Mouse (Mus musculus) lung, adult 10 weeks (tissue): ENCODE measurements around the gene Fbxl20. TPM values are rescaled to one million over a fixed set of nuclear protein-coding genes. Genes with fewer than 3 reads are reported as not detected.

Experiments used
- polyA plus RNA-seq: library from polyadenylated mRNA; stranded (reverse); fragments of 350-450 nt; fragmentation: Illumina TruSeq; extraction: RNeasy Lipid Tissue Mini Kit (QIAGEN cat#74804); gene quantifications from one replicate; pipeline ENCODE4 v1.2.3, GENCODE M21; 2014; ENCODE audit warnings: low read depth, low replicate concordance; ENCODE audit not compliant: insufficient read depth

Gene Fbxl20
- 6.6 TPM for polyA plus RNA-seq

DNA sequence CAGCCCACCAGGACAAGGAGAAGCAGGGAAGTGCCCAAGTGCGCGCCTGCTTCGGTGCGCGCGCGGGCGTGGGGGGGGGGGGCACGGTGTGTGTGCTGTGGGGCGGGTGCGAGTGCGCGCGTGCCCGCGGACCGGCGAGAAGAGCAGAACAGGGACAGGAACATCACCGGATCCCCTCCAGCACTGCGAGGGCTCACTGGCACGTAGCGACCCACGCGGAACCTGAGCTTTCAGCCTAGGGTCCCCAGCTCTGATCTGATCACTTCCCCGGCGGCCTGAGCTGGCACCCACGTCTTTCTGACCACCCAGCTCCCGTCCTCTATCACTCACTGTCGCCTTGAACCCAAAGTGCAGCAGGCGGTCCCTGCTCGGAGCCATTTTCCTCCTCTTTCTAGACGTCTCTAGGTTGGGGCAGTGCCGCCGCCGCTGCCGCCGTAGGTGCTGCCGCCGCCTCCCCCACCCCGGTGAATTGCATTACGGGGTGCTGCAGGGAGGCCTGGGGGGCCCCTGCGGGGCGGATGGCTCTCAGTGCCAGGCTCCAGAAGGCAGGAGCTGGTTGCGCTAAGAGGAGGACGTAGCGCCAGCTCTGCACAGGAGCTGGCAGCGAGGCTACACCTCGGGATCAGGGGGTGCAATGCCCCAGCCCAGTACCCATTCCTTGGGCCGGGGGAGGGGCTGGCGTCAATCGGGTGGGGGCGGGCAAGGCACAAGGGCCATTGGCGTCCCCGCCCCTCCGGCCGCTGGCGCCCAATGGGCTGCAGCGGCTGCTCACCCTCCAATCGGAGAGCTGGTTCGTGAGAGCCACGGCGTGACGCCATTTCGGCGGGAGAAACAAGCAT, at the start of gene Fbxl20:
Fbxl20 (minus strand) TSS at position 618 of the 839 bp plus-strand sequence.

GRCm38 (mm10) chr11:98192901-98193805, 43.0 kb upstream of the Fbxl20 start, which contains the start of gene Med1:
Gene Med1, minus strand, starts transcription at chr11:98193293.

DNA sequence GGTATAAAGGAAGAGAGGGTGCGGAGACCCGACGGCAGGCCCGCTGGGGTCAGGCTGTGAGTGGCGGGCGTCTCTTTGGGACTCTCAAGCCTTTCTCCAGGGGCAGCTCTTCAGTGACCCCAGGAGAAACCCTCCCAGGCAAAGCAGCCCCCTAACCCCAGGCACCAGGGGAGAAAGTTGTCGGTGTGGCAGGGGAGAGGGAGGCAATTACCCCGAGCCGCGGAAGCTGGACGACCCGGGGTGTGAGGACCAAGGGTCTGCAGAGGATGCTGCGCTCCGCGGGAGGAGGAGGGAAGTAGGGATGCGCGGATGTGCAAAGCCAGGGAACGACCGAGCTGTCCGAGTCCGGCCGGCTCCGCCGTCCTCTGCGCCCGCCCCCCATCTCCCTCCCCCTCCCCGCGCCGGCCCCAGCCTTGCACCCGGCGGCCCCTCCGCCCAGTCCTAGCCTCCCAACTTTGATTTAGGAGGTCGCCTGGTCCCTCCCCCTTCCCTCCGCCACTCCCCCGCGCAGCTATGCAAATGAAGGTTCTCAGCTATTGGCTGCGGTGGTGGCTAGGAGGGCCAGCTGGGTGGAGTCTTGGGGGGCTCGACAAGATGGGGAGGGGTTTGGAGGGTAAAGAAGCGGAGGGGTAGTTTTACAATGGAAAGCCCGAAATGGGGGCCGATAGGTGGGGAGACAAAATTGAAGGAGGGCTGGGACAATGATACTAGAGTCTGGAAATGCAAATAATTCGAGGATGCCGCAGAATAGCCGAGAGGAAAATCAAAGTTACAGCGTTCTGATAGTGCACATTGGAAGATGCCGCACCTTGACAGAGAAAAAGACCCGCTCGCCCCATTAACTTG, 97.0 kb downstream of the Fbxl20 start, which contains the start of gene Stac2:
Stac2 (minus strand) TSS at position 474 of the 846 bp plus-strand sequence.

Other genes starting within 250 kb of the Fbxl20 start
- gene Plxdc1, start 164.0 kb downstream of the Fbxl20 start, polyA plus RNA-seq, result 5.2 TPM
- gene Arl5c, start 154.2 kb downstream of the Fbxl20 start, polyA plus RNA-seq, result 7.8 TPM
- gene Cacnb1, start 127.4 kb downstream of the Fbxl20 start, polyA plus RNA-seq, result 4.4 TPM
- 2,146 TPM for gene Rpl19, start 123.7 kb downstream of the Fbxl20 start, polyA plus RNA-seq
- gene Stac2, start 96.9 kb downstream of the Fbxl20 start, polyA plus RNA-seq, result 0.93 TPM
- 8.9 TPM for gene Med1, start 42.9 kb upstream of the Fbxl20 start, polyA plus RNA-seq
- 5.9 TPM for gene Cdk12, start 52.7 kb upstream of the Fbxl20 start, polyA plus RNA-seq
- gene Neurod2, start 179.2 kb upstream of the Fbxl20 start, polyA plus RNA-seq, result not detected
- 21.2 TPM for gene Ppp1r1b, start 198.0 kb upstream of the Fbxl20 start, polyA plus RNA-seq
- 34.9 TPM for gene Stard3, start 208.0 kb upstream of the Fbxl20 start, polyA plus RNA-seq
- gene Tcap, start 233.4 kb upstream of the Fbxl20 start, polyA plus RNA-seq, result 57.0 TPM
- 1.6 TPM for gene Pnmt, start 236.0 kb upstream of the Fbxl20 start, polyA plus RNA-seq